Mouse (Mus musculus) gastrocnemius, postnatal 36 days (tissue): ENCODE results near the gene Nsmce4a. TPM values are rescaled to one million over a fixed set of nuclear protein-coding genes. Genes with fewer than 3 reads are reported as not detected.
A peak's percentile ranks its signal among the peaks of the same experiment; 100 is the strongest.

Experiments used
- DNase-seq, 2 experiments: peaks; one replicate each; pipeline ENCODE4 v3.0.0; 2022
- intact Hi-C: fragments of 180-260 bp; cut with DNase I; formaldehyde crosslinking; loops from one replicate; pipeline ENCODE4 v1.15.1; 2025
- total RNA-seq, 2 experiments: library from RNA; stranded (reverse); gene quantifications; 2 replicates each; pipeline ENCODE4 v1.2.3; 2021

Gene Nsmce4a
- total RNA-seq, 2 experiments from 2014 or later, result 24.8 to 27.0 TPM

DNA sequence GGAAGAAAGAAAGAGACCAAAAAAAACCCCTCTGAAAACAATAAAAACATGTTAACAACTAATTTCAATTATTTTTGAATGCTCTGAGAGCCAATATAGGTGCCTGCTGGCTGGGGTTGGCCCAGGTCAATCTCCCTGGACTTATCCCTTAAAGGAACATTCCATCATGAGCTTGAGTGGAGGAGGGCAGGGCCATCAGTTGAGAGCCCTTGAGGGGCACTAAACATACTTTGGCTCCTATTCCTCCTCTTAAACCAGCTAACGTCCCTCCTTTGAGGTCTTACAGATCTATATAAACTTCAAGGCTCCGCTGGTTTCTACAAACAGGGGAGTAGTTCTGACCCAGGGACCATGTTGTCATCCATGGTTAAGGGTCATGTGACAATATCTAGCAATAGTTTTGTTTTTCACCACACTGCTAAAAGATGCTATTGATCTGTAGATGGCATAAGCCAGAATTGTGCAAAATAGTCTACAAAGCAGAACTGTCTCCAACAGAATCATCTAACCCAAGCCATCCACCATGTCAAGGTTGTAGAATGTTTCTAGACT lies 13.7 kb upstream of the Nsmce4a start:
- no peak for DNase-seq
- intact Hi-C loops, result no loop called here

DNA sequence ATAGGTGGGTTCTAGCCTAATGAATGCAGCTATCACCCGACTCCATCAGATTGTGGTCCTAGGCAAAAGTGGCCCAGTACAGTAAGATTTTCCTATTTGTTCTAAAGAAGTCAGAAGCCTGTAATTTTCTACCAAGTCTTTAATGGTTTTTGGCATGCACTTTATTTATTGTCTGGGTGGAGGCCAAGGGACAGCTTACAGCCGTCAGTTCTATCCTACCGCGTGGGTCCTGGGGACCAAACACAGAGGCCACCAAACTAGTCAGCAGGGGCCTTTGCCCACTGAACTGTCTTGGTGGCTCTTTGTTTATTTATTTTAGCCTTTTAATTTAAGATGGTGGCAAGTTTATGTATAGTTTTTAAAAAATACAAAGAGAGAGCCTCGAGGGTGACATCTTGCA lies 5.7 kb upstream of the Nsmce4a start:
- intact Hi-C loops, result no loop called here
- DNase-seq, result no peak

DNA sequence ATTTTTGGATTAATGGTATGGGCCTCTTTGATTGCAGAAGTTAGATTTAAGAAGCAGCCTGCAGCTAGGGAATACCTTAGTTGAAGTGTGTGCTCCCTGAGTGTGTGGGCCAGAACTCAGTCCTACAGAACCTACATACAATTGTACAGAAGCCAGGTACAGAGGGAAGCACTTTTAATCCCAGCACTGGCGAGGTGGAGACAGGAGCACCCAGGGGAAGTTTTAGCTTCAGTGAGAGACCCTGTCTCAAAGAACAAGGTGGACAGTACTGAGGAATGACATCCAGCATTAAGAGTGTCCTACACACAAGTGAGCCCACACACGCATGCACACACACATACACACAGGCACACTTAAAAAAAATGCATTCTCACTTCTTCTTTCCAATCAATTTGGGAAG lies 5.1 kb upstream of the Nsmce4a start:
- intact Hi-C loops, result no loop called here
- DNase-seq, result no peak

DNA sequence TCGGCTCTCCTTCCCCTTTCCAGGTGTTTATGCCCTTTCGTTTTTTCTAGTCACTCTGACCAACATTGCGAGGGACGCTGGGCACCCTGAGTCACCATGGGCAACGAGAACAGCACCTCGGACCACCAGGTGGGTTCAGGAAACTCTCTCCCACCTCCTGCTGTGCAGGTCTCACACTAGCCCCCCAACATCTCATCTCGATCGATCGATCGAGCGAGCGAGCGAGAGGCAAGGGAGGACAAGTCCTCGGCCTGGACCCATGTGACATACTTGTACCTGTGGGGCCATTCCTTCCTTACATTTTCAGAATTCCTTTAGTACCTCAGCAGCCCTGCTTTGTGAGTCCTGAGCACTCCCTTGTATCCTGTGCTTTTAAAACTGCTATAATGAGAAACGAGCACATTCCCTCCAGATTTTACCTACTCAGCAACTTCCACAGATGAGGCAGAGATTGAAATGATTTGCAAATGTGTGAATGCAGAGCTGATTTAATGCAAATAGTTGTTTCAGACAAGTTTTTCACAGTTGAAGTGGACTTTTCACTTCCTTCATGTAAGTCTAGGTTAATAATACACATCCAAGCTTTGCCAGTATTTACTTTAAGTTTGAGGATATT lies 4.6 kb upstream of the Nsmce4a start, which contains the start of gene Tacc2:
TSS of gene Tacc2 (plus strand) at position 51 of the 616 bp plus-strand sequence.
- DNase-seq, result no peak
- intact Hi-C loops, result no loop called here

DNA sequence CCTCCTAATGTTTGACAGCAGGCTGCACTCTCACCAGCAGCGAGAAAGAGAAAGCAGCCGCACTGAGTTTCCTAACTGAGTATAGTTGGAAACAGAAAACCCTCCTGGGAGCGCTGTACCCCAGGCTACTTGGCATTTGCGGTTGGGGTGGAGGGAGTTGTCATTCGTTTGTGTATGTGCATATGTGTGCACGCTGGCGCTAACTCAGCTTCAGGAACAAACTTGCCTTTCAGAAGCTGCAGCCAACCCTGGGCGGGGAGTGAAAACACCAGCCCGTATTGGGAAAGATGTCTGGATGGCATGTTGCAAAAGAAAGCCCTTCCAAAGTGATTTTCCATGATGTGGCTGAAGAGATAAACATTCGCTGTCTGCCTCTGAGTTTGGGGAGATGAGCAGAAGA lies 4.1 kb upstream of the Nsmce4a start:
- DNase-seq, result no peak
- intact Hi-C loops, result no loop called here

DNA sequence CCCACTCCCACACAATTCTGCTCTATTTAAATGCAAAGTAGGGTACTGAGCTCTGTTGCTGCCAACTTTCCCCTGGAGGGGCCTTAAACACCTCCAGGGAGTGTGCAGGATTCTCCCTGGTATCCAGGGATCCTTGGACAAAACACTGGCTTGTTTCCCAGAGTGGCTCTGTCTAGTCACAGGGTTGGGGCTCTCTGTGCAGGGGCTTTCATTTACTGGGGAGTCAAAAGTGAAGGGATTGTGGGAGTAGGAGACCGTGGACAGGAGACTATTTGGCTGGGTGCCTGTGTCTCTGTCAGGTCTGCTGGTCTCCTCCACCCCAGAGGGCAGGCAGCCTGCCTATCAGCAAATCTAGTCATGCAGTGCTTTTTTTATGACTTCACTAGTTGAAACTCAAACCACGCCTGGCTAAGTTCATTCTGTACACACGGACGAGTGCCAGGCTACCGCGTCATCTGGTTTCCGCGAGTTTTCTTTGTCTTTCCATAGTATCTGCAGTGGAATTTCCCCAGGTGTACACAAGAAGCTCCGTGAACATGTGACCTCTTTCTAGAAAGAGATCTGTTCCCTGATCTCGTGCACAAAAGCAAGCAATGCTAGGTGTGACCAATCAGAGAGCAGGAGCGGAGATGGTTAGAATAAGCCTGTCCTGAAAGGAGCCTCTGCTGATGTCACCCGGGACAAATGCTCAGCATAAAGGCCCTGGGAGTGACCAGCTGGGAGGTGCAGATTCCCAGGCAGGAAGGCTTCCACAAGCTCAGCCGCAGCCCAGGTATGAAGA lies 1.5 kb upstream of the Nsmce4a start:
- DNase-seq, result no peak
- intact Hi-C loops, result no loop called here

DNA sequence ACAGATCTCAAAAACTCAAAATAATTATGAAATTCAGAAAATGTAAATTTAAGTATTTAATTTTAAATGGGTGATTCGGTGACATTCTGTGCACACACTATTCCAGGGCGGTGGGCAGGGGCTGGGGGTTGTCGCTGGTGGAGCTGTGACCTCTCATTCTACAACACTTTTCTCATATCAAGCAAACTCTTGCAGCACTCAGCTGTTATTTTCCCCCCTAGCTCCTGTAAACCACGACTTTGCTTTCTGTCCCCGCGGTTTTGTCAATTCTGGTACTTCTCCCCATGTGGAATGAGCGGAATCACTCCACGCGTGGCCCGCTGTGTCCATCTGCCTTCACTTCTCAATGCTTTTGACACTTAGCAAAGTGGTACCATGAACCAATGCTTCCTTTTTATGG lies 828 bp upstream of the Nsmce4a start:
- intact Hi-C loops, result no loop called here
- DNase-seq, result no peak

DNA sequence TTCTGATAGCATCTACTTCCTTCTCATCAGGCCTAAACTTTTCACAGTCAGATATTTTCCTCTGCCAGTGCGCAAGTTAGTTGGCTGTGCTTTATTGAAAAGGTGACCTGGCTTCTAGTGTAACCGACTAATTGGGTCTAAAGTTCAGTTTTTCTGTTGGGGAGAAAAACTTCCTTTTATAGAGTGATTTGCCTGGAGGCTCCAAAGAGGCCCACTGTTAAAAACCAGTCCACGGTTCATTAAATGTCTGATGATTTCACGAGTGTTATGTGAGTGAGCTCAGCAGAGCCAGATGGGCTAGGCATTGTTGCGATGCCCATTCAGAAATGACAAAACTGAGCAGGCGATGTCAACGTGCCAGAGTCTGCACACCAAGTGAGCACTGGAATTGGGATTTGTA lies 2.4 kb downstream of the Nsmce4a start:
- DNase-seq, result no peak
- intact Hi-C loops, result no loop called here

DNA sequence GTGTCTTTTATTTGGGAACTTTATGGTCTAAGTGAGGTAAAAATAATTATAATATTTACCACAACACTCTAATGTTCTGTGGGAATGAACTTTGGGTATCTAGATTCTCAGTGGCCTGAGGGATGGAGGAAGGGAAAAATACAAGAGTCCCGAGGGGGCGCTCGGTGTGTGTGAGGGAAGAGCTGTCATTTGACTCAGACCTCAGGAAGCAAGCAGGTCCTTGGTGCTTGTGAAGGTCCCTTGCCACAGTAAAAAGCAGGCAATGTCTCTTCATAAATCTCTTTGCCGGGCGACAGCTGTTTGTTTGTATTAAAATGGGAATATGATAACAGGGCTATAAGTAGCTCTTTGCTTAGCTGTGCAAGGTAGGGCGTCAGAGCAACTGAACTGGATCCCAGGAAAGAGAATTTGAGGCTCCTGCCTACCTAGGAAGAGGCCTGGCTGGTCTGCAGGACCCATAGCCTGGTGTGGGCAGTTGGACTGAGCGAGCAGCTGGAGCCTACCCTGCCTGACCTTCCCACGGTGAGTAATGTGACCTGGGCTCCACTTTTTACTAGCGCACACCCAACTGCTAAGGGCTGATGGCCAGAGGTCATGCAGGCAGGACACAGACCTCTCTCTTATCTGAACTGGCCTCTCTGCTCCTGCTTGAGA lies 4.0 kb downstream of the Nsmce4a start:
- intact Hi-C loops, result no loop called here
- DNase-seq, result peak in 1 of 2 experiments; percentile 43

DNA sequence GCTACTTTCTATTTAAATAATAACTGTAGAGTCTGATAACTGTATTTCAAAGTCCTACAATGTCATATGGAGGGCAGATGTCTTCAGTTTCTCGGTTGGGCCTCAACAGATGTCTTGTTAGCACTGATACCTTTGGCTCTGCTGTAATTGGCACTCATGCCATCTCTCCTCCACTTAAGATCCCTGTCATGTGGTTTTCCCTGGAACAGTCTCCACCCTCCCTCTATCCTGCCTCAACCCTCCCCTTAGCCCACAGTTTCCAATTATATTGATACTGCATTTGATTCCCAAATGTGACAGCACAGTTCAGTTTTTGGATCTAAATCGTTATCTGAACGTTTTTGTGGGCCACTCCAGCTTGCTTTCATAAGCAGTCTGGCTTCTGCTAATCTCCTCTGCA lies 8.3 kb downstream of the Nsmce4a start:
- intact Hi-C loops, result no loop called here
- DNase-seq, result no peak

DNA sequence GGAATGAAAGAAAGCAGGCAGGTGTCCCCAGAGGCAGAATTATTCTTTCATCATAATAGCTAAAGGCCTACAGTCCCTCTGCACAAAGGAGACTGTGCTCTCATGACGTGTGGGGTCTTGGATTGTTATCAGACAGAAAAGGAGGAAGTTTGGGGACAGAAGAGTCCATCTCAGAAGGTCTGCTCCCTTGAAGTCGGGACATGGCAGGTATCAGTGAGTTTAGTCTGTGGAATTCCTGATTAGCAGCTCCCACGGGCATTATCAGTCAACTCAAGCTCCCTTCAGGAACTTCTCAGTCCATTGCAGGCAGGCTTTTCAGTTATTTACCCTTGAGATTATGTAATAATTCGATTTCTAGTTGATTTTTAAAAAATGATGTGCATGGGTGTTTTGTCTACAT lies 9.0 kb downstream of the Nsmce4a start:
- no peak for DNase-seq
- intact Hi-C loops, result no loop called here

DNA sequence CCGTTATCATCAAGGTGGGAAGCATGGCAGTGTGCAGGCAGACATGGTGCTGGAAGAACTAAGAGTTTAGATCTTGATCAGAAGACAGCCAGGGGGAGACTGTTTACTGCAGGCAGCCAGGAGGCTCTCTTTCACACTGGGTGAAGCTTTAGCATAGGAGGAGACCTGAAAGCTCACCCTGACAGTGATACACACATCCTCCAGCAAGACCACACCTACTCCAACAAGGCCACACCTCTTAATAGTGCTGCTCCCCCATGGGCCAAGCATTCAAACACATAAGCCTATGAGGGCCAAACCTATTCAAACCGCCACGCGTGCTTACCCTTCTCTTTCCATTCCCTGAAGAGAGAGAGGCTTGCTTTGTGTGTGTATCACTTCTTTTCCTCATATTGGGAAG lies 9.6 kb downstream of the Nsmce4a start:
- DNase-seq, result no peak
- intact Hi-C loops, result no loop called here

DNA sequence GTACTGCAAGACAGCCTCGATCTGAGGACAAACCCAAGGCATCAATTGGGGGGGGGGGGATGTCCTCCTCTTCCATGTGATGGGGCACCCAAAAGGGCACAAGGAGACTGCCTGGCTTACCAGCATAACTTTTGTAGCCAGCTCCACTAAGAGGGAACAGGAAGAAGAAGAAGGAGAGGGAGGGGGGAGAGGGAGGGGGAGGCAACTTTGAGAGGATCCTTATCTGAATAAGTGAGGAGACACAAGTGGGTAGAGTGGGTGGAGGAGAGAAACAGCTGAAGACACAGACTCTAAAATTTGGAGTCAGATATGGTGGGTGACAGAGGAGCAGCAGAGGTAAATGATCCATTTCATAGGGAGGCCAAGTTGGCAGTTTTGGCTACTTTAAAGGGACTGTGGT lies 12.0 kb downstream of the Nsmce4a start:
- DNase-seq, result no peak
- intact Hi-C loops, result no loop called here

DNA sequence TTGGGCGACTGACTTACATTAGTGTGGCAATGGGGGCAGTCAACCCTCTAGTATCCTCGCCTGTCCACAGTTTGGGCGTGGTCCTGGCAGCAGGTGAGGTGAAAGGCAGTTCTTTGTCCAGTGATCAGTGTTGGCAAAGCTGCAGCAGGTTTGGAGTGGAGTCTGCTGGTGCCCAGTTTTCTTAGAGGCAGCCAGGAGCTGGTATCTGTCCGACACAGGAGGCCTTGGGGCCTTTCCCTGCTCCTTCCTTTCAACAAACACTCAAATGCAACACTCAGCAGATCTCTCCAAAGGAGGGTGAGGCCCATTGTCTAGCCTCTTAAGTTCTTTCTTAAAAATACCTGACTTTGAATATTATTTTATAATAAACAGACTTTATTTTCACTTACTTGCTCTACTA lies 14.3 kb downstream of the Nsmce4a start:
- DNase-seq, result no peak
- intact Hi-C loops, result no loop called here

DNA sequence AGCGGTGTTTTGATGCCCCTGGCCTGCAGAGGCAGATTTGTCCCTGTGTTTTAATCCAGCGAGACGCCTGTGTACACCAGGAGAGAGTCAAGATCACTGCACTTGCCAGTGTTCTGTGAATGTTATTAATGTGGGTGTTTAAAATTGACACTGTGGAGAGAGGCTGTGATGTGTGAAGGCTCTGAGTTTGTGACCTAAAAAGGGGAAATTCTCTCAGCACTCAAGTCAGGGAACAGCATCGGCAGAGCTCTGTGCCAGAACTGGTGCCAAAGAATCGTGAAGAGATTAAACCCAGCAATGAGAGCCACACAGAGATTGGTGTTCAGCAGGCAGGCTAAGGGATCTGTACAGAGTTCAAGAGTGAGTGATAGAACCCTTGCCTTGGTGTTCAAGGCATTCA lies 17.3 kb downstream of the Nsmce4a start:
- DNase-seq, result no peak
- intact Hi-C loops, result no loop called here

DNA sequence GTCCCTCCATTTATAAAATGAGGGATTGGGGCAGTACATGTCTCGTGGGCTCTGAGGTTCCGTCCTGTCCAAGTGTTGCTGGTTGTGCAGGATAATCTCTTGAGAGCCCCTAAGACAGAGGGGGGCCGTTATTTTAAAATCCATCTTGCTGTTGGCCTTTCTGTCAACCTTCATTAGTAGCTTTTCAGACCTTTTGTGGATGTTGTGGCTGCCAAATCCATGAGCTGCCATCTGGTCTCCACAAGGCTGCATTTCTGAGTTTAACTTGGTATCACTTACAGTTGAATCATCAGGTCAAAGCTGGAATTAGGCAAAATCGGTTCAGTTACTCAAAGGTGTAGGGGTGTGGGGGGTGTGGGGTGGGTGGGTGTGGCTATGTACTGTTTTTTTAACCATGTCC lies 19.6 kb downstream of the Nsmce4a start:
- intact Hi-C loops, result no loop called here
- DNase-seq, result no peak

DNA sequence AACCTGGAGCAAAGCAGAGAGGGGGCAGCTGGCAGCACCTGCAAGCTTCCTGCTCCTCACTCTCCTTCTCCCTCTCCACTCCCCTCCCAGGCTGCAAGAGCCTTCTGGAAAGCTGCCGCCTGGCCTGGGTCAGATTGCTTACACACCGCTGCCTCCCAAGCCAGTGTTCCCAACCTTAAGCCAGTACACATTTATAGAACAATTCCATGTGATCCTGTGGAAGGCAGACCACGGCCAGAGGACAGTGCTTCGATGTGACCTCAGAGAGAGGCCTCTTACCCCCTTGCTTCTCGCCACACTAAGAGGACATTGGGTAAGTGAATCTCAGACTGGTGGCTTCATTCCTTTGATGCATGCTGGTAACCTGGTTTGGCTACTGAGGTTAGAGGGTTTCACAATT lies 20.1 kb downstream of the Nsmce4a start:
- peak; percentile 52 to 65 for DNase-seq
- intact Hi-C loops, result no loop called here

DNA sequence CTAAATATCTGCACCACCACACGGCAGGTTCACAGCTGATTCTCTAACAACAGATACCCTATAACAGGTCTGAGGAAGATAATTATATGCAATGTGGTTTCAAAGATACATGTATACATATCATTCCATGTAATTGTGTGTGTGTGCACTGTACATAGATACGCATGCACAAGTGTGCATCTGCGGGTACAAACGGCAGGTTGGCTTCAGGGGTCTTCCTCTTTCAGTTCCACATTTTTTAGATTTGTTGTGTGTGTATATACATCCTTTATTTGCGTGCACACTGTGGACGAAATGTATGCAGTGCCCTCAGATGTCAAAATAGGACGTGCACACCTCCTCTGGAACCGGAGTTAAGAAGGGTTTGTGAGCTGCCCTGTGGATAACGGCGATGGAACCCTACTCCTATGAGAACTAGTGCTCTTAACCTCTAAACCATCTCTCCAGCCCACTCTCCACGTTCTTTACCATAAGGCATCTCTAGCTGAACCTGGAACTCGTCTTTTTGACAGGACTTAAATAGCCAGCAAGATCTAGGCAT lies 25.2 kb downstream of the Nsmce4a start:
- no peak for DNase-seq
- intact Hi-C loops, result loop anchor here (5.0 kb wide), 1 partner anchor 55 kb away; no protein-coding TSS in a partner anchor

DNA sequence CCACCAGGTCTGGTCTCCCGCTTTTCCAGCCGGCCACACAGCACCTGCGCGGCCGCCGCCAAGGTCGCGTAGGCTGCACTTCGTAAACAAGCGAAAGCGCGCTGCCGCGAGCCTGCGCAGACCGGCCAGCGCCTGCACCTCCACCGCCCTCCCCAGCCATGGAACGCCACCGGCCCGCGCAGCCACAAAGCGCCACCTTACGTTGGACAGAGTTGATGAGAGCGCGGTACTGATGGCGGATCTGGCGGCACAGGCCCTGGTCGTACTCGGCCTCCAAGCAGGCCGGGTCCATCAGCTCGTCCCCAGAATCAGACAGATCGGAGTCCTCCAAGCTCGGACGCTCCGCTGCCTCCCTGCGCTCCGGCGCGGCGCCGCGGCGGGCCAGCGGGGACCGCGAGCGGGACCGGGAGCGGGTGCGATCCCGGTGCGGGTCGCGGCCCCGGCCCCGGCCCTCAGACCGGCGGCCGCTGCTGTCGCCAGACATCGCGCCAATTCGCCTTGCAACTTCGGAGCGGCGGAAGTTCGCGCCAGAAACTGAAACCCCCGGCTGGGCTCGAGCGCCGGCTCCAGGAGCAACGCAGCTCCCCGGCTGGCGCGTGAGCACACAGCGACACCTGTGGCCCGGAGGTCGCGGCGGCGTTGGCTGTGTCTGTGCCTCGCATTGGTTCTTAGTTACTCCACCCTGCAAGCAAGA lies 26.0 kb downstream of the Nsmce4a start:
- intact Hi-C loops, result loop anchor here (5.0 kb wide), 1 partner anchor 55 kb away; no protein-coding TSS in a partner anchor
- peak; percentile 87 to 92 for DNase-seq

DNA sequence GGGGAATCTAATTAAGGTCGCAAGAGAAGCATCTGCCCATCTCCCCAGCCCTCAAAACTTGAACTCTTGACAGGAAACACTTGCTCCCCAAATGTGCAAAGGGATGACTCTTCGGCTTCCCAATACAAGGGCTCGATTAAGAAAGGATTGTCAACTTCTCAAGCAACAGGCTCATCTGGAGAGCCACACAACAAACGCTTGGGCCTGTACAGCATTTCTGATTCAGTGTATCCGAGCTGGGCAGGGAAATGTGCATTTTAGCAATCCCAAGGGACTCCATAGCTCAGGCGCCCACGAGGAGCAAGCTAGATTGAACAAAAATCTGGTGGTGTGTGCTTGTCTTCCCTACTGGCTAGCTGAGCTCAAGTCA lies 26.5 kb downstream of the Nsmce4a start:
- intact Hi-C loops, result loop anchor here (5.0 kb wide), 1 partner anchor 56 kb away; no protein-coding TSS in a partner anchor
- DNase-seq, result no peak
